Mouse (Mus musculus) thymus, postnatal 4 days (tissue): ENCODE measurements around the gene Tinf2.

Experiments used
- DNase-seq: peaks from one replicate; pipeline ENCODE4 v3.0.0; 2021

The Tinf2 gene

DNA sequence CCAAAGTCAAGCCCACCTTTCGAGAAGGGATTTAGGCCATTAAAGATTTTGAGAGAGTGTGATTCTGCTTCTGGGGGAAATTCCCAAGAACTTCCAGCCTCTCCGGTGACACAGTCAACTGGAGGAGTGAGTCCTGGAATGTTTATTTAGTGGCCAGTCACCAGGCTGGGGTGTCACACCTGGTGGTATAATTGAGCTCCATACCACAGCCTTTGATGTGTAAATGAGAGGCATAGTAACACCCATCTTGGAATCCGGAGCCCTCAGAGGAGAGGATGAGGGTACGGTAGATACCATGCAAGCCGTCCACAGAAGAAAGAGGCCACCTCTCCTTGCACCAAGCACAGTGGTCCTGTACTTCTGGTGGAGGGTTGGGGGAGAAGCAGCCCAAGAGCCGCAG is 21.1 kb upstream of the Tinf2 start:
- no peak for DNase-seq

DNA sequence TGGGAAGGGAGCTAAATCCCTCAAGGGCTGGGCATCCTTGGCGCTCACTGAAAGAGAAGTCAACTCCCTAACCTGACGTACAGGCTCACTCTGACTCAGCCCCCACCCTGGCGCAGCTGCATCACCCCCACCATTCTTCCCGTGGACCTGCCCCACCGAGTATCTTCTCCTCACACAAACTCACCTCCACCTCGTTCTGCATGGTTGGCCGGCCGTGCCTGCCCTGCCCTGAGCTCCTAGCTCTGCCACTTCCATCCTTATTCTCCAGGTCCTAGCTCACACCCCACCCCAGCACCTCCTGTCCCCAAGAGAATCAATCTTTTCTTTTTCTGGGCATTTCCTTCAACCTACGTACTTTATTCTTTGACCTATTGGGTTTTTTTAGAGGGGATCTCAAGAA is 19.5 kb upstream of the Tinf2 start:
- DNase-seq = no peak

DNA sequence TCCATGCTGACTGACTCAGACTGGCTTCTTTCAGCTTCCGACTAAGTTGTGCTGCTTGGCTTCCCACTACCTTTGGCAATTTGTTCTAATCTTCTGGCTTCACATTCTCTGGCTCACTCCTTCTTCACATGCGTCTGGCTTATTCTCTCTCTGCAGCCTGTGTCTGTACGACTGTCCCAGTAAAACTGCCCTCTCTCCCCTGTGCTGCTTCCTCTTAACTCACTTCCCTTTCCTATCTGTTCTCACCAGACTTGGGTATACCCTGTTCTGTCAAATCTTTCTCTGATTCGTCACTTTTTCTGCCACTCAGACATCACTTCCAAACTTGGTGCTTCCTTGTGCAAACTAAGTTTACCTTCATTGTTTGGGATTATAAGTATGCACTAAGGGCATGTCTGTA is 15.6 kb upstream of the Tinf2 start:
- no peak for DNase-seq

DNA sequence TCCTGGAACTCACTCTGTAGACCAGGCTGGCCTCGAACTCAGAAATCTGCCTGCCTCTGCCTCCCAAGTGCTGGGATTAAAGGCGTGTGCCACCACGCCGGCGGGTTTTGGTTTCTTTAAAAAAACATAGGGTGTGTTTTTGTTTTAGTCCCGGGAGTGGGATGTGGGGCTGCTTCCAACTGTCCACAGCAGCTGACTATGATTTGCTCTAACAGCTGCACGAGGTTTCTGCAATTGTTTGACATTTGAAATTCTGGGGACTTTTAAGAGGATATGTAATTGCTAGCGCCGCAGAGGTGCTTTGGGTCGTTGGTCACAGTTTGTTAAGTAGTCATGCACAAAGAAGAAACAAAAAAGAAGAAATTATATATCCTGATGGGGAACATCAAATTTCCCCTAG is 7.8 kb upstream of the Tinf2 start:
- DNase-seq = no peak

DNA sequence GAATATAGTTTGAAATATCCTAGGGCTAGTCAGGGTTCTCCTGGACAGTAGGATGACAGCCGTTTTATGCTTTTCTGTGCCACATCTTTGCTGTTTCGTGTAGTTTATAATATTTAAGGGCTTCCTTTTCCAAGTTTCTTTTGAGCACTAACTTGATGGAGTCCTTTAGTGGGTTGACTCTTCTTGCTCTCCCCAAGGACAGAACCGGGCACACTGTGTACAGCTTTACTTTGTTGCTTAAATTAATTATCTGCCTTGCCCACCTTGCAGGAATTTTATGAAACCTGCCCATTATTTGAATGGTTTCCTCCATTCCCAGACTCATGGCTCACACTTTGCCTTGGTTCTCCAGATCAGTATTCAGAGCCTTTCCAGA is 486 bp upstream of the Tinf2 start:
- DNase-seq = no peak

DNA sequence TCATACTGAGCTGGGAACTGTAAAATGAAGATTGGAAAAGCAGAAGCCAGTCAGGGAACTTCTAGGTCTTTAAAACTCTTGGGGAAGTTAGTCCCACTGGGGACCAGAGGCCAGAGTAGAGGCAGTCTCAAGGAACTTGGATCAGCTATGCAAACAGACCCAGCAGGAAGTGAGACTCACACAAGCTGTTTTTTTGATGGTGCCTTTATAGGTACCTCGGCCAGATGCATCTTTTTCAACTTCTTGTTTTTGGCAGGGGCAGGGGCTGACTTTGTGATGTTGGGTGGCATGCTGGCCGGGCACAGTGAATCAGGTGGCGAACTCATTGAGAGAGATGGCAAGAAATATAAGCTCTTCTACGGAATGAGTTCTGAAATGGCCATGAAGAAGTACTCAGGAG is 4.0 kb downstream of the Tinf2 start:
- DNase-seq = no peak

DNA sequence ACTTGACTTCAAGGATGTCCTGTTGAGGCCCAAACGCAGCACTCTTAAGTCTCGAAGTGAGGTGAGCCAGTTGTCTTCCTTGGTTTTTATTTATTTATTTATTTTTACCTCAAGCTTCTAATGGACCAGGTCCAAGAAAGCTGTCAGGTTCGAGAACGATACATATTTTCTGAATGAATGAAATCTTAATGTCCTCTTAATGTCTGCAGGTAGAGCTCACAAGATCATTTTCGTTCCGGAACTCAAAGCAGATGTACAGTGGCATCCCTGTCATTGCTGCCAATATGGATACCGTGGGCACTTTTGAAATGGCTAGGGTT is 8.9 kb downstream of the Tinf2 start:
- DNase-seq = no peak

DNA sequence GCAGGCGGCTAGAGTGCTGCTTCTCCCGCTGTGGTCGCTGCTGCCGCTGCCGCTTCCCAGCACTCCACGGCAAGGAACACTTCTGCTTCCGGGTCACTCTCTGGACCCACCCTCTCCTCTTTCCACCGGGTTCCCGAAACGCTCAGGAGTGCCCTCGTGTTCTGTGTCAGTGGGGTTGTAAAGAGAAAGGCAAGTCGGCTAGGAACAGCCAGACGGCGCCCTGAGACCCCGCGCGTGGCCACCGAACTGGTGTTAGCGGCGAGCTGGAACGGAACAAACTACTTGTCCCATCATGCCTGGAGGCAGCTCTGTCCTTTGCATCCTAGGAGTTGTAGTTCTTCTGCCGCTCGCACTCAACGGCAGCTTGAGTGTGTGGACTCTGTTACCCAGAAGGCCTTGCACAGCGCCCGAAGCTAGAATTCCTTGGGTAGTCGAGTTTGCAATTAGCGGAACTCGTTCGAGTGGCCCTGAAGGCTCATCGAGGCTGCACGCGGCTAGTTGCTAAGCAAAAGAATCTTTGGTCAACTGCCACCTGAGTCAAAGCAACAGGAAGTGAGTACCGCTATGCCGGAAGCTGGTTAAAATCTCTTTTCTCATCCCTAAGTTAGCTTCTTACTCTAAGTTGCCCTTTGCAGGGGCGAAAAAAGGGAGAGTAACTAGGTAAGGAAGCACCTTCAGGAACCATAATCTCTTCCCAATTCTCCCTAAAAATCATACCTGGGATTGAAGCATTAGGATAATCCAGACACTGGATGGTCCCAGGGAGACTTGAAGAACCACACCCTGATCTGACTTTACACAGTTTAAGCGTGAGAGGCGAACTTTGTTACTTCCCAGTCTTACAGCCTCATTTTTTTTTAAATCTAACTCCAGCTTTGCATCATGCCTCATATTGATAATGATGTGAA is 9.5 kb downstream of the Tinf2 start, which contains the start of the genes Gmpr2 and Nedd8:
Gene Gmpr2 (plus strand): TSS at position 109 of the 908 bp plus-strand sequence.
Gene Nedd8 (minus strand): TSS at position 292 of the 908 bp plus-strand sequence.
- DNase-seq = peak; percentile 79

DNA sequence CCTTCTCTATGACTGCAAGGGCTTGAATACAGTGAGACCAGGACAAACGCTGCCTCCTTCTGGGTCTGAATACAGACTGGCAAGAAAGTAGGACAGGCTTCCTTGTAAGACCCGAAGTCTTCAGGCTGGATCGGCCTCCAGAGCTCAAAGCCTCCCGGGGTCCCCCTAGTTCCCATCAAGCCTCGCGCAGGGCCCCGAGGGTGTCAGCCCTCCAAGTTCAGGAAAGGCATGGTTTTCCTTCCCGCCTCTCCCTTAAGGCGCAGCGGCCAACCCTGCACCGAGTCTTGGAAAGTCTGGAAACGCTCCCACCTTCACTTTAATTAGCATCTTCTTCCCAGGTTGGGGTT is 10.2 kb downstream of the Tinf2 start:
- no peak for DNase-seq

DNA sequence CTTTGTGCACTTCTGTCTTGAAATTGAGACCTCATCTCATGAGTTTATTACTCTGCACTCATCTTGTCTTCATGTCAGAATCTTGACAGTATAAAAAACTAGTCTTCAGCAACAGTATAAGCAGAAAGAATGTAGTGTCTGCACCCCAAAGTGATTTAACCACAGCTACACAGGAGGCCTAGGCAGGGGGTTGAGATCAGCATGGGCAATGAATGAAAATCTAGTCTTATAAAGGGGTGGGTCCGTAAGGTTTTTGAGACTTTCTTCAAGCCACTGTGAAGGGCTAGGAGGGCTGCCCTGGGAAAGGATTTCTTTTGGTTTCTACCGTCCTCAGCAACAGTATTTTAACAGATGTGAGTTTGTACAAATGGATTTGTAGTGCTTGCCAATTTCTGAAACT is 21.0 kb downstream of the Tinf2 start:
- DNase-seq = no peak

DNA sequence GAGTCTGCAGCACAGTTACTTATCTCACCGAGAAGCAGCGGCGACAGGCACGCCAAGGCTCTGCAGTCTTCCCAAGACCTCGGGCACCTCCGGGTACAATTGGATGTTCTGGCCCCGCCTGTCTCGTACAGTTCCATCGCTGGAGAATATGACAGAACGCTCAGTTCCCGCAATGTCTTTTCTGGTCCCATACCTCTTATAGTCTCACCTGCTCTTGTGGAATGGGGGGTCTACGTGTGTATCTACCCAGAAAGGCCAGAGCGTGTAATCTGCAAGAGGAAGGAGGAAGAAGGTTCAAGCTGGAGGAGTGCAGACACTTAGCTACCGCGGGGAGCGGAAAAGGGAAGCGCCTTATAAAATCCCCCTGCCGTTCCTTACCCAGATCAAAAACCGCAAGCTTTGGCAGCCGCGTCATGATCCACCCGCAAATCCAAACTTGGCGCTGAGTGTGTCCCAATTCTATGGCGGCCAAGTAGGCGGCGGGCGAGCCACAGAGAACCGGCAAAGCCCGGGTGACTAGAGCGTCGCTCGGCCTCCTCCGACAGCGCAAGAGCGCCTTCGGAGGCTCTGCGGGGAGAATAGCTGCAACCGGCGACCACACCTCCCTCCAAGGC is 21.6 kb downstream of the Tinf2 start, which contains the start of gene Mdp1:
Gene Mdp1 (minus strand): TSS at position 549 of the 614 bp plus-strand sequence.
- DNase-seq = peak; percentile 84

DNA sequence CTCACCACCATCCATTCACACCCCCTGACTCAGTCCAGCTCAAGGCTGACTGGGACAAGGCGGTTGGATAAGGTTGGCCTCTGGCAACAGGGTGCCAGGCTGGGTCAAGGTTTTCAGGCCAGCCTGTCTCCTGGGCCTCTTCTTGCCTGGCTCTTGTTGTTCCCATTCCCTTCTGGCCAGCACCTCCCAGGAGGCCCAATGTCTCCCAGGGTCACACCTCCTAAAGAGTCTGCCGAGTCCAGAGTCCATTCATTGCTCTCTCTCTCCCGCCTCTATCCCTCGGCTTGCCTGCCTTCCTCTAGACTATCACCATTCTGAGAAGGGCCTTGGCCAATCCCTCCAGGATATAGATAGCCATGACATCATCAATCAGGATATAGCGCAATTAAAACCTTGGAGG is 23.6 kb downstream of the Tinf2 start:
- no peak for DNase-seq

DNA sequence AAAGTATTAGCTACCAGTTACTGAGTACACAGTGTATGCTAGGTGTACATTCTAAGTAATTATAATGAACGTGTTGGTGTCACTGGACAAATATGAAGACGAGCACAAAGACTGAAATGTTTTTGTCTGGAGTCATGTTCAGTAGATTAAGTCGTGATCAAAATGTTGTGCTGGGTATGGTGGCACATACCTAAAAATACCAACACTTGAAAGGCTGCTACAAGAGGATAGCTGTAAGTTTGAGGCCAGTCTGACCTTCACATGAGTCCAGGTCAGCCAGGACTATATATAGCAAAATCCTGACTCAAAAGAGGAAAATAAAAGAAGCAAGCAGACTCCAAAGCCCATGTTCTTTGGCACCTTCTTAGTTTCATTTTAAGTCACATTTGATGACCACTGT is 24.7 kb downstream of the Tinf2 start:
- DNase-seq = no peak

DNA sequence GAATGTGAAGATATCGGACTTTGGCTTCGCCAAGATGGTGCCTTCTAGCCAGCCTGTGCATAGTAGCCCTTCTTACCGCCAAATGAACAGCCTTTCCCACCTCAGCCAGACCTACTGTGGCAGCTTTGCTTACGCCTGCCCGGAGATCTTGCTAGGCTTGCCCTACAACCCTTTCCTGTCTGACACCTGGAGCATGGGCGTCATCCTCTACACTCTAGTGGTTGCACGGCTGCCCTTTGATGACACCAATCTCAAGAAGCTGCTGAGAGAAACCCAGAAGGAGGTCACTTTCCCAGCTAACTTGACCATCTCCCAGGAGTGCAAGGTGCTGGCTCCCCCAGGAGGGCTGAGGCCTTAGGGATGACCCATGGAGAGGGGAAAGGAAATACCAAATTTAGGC is 30.1 kb downstream of the Tinf2 start:
- DNase-seq = peak; percentile 63

DNA sequence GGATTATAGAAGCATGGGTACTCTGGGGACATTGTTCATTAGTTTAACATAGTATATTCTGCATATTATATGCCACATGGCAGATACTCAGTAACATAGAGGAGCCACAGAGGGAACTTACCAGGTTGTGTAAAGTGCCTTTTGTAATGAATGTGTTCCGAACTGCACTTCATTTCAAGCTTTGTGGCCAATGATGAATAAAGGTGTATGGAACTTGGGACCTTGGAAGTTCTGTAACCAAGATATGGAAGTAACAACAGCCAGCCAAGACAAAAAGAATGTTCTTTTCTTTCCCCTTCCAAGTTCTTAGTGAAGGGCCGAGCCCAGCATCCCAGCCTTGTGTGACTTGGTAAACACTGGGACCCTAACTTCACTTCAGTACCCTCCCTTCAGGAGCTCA is 31.7 kb downstream of the Tinf2 start, which contains the start of gene Tssk4:
Gene Tssk4 (plus strand): TSS at position 301 of the 400 bp plus-strand sequence.
- DNase-seq = no peak

DNA sequence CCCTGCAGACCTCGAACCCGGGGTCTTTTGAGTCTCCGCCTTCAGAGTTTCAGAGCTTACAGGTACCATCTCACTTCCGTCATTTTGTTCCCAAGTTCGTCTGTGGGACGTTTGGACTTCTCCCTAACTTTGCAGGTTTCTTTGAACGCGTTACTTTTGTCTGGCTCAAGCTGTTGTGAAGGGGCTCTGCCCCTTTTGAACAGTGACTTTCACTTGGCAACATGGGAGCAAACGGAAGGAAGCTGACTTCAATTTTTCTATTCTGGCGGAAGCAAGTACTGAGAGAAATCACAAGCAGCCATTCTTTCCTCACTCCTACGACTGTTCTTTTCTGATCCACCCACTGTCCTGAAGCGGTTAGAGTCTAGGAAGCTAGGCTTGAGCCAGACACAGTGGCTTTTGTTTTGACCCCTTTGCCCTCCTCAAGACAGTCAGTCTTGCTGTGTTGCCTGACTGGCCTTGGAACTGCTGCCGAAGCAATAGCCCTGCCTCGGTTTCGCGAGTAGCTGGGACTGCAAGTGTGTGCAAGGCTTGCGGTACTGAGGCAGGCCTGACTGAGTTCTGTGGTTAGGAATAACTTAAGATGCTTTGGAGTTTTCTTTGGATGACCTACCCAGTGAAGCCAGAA is 37.2 kb downstream of the Tinf2 start:
- peak; percentile 47 for DNase-seq

DNA sequence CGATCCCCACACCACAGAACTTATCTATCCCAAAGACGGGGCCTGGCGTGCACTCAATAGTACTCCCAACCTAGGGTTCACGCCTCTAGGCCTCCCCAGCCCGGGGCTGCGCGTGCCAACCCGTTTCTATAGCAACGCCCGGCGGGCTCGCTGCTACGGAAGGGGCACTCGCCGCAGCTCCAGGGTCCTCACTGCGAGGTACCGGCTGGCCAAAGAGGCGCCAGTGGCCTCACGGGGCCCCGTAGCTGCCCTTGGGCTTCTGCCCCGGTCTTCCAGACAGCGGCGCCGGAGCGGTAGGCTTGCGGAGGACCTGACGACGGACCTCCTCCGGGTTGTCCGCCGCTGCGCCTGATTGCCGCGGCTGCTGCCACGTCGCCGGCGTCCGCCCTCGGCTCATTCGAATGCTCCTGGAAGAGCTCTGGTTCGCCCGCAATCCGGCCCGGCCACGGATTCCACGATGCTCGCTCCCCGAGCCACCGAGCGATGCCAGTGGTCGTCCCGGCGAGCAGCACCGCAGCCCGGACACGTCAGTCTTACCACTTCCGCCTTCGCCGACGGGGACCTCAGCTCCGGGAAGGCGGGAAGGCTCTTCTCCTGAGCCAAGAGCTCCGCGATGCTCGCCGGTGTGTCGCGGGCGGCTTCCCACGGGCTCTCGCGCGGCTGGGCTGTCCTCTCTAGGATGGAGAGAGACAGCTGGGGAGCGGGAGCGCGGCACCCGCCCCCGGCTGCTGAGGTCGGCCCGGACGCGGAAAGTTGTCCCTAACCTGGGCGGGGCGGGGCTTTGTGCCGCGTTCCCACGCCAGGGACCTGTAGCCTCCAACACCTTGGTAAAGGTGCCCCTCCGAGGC is 38.3 kb downstream of the Tinf2 start, which contains the start of gene Tm9sf1:
Gene Tm9sf1 (minus strand): TSS at position 747 of the 848 bp plus-strand sequence.
- peak; percentile 86 for DNase-seq

DNA sequence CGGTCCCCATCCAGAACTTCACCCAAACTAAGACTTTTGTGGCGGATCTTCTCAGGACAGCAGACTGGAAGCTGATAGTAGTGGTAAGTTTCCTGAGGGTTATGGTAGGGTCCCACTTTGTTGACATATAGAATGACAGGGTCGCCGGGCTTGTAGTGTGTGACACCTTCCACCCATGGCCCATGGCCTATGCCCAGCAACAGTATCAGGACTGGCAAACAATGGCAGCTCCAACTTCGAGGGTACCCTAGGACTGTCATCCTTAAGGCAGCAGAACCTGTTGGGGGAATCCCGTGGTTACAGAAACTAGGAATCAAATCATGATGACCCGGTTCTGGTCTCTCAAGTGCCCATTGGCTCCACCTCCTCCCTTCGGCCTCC is 39.0 kb downstream of the Tinf2 start:
- DNase-seq = no peak

DNA sequence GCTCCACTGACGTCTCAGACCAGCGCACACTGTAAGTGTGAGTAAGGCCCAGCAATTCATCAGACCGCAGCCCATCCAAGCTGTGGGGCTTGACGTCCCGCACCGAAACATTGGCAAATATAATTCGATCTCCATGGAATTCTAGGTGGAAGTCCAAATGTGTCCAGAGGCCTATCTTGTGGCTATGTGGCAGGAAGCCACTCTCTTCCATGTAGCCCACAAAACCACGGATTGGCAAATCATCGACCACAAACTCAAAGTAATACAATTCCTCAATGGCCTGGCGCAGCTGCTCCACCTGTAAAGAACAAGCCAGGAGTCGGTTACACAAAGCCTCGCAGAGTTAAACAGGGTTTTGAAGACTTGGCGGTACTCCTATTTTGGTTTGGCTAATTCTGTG is 40.3 kb downstream of the Tinf2 start:
- DNase-seq = no peak

DNA sequence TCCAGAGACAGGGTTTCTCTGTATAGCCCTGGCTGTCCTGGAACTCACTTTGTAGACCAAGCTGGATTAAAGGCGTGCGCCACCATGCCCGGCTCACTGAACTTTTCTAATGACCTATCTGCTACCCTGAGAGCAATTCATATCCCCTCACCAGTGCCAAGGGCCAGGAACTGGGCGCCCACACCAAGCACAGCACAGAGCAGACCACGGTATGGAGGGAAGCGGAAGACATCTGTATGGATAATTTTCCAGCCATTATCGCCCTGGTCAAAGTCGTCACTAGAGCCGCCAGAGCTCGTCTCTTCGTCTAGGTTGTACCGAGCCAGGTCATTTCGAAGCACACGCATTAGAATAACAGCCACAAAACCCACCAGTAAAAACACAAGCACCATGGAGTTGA is 40.8 kb downstream of the Tinf2 start:
- no peak for DNase-seq

DNA sequence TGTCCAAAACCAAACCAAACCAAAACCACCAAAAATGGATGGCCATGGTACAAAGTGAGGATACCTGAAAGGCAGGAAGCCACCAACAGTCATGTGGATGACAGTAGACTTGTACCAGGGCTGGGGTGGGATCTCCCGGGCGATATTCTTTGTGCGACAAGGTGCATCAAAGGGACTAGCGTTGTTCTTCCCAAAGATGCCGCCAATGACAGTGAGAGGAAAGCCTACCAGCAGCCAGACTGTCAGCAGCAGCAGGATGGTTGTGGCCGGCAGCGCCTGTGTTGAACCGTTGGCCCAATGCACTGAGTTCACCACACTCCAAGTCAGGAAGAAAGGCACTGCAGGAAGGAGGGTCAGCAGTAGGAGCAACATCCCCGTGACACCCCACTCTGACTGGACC is 43.8 kb downstream of the Tinf2 start, which contains the start of gene Gm49378:
Gene Gm49378 (minus strand): TSS at position 101 of the 400 bp plus-strand sequence.
- no peak for DNase-seq

DNA sequence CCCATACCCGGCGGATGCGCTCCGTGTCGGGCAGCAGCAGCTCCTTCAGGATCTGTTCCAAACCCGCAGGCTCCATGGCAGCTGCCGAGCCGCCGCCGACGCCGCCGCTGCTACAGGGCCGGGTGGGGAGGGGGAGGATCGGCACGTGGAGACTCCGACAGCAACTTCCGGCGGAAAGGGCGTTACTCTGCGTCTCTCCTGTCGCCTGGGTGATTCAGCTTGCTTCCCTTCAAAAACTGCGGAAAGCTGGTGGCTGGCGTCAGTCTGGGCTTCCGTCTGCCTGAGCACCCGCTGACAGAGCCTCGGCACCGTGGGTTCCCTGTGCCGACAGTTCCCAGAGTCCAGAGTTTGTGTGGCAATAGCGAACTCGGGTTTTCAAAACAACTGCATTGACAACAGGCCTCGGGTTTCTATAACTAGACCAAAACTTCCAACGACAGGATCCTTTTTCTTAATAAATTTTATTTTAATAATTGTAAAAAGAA is 46.1 kb downstream of the Tinf2 start, which contains the start of gene Ipo4:
Gene Ipo4 (minus strand): TSS at position 435 of the 485 bp plus-strand sequence.
- DNase-seq = peak; percentile 89
